Mouse (Mus musculus) heart, embryonic 16.5 days (tissue): ENCODE results near the gene Atp8b4. TPM values are rescaled to one million over a fixed set of nuclear protein-coding genes. Genes with fewer than 3 reads are reported as not detected.
"Not testable (repeated sequence)": the region's sequence is repeated elsewhere in the genome, so short reads cannot be mapped to it uniquely, and the experiment has no call there.

Source experiments
- ATAC-seq: fragments of 200-750 bp; cut with Nextera tagmentation; replicated peaks from 2 replicates; pipeline ENCODE4 v1.8.0; 2017; ENCODE audit warnings: moderate number of reproducible peaks; ENCODE audit not compliant: insufficient read depth, low FRiP score; ENCODE audit errors: extremely low read depth
- H3K27ac ChIP-seq: fragments of 300-500 bp; sonication (generic); 2 replicates; pipeline ENCODE4 v1.5.1; 2014; ENCODE audit warnings: mild to moderate bottlenecking, low read length, control low read depth, moderate library complexity
- H3K27me3 ChIP-seq: fragments of 300-500 bp; sonication (generic); 2 replicates; pipeline ENCODE4 v1.6.1; 2014; ENCODE audit warnings: low read length, mixed read lengths; ENCODE audit not compliant: control insufficient read depth, insufficient read depth
- H3K36me3 ChIP-seq: fragments of 300-500 bp; sonication (generic); 2 replicates; pipeline ENCODE4 v1.6.1; 2014; ENCODE audit not compliant: control insufficient read depth, insufficient read depth
- H3K4me1 ChIP-seq: fragments of 300-500 bp; sonication (generic); 2 replicates; pipeline ENCODE4 v1.6.1; 2014; ENCODE audit warnings: low read length, mixed read lengths; ENCODE audit not compliant: control insufficient read depth, insufficient read depth
- H3K4me2 ChIP-seq: fragments of 300-500 bp; sonication (generic); 2 replicates; pipeline ENCODE4 v1.6.1; 2014; ENCODE audit warnings: low read depth, mild to moderate bottlenecking, control low read depth, low read length
- H3K4me3 ChIP-seq: fragments of 300-500 bp; sonication (generic); 2 replicates; pipeline ENCODE4 v1.5.1; 2014; ENCODE audit warnings: mild to moderate bottlenecking, control low read depth, low read length
- H3K9ac ChIP-seq: fragments of 300-500 bp; sonication (generic); 2 replicates; pipeline ENCODE4 v1.6.1; 2014; ENCODE audit warnings: low read length, control low read depth
- H3K9me3 ChIP-seq: fragments of 300-500 bp; sonication (generic); replicated peaks from 2 replicates; pipeline ENCODE4 v1.6.1; 2016; ENCODE audit warnings: low read length; ENCODE audit not compliant: control insufficient read depth
- WGBS: fragments of 180-500 bp; shearing (Covaris S2); extraction: QIAGEN DNeasy Blood & Tissue Kit; methylation state at CpG from one replicate; pipeline ENCODE4 v1.1.7; 2014; 5-methylcytosine and 5-hydroxymethylcytosine counted together
- polyA plus RNA-seq: library from polyadenylated mRNA; unstranded; fragments of >200 nt; fragmentation: Nextera tagmentation; extraction: Ambion mirVana; gene quantifications from 2 replicates; pipeline ENCODE4 v1.2.1, GENCODE M21; 2015

The Atp8b4 gene
- polyA plus RNA-seq, 1 experiment from 2014 or later, result 2.0 TPM

- Histone ChIP-seq H3K27ac (no peak overlapping the region; the same call in 1 of the 2 replicates), H3K4me3 (no peak overlapping the region), H3K9me3 (no peaks in the 10 kb centered on the region), H3K27me3 (no peaks in the 10 kb centered on the region), H3K36me3 (no peaks in the 10 kb centered on the region), H3K4me2 (no peak overlapping the region), H3K4me1 (no peaks in the 10 kb centered on the region), H3K9ac (no peak overlapping the region)
- 75% methylated on average over 13 of the region's 13 CpGs for WGBS
- no peak for ATAC-seq
Measured at GRCm38 (mm10) chr2:126466391-126467134, 33.9 kb downstream of the Atp8b4 start.

DNA sequence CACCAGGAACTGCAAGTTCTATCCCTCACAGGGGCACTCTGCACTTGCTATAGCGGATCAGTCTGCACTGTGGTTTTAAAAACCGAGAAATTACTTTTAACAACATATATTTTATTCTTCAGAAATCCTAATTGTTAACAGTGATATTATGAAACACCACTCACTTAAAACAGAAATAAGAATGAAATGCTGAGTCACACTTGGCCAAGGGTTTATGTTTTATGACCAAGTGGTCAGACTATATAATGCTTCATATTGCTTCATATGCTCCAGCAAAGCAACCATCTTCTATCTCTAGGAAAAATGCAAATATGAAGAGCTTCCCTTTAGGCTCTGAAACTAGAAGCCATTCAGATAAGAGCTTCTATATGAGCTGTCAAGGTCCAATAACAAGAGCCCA is 41.8 kb downstream of the Atp8b4 start:
- H3K4me3 ChIP-seq, result no peak overlapping the region
- H3K27ac ChIP-seq, result no peak overlapping the region
- no peaks in the 10 kb centered on the region for H3K4me1 ChIP-seq

DNA sequence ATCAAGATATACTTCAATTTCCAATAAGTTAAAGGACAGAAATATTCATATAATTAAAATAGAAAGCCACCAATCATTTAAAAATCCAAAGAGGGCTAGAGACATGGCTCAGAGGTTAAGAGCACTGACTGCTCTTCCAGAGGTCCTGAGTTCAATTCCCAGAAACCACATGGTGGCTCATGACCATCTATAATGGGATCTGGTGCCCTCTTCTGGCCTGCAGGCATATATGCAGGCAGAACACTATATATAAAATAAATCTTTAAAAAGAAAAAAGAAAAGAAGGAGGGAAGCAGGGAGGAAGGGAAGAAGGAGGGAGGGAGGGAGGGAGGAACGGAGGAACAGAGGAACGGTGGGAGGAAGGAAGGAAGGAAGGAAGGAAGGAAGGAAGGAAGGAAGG is 42.7 kb downstream of the Atp8b4 start:
- H3K9ac ChIP-seq, ATAC-seq, H3K27ac ChIP-seq, H3K4me2 ChIP-seq, H3K27me3 ChIP-seq, H3K36me3 ChIP-seq, H3K4me3 ChIP-seq, H3K4me1 ChIP-seq, H3K9me3 ChIP-seq: not testable (repeated sequence)
- 49% methylated on average over 2 of the region's 2 CpGs for WGBS

More for the DNA sequence above, 41.8 kb downstream of the Atp8b4 start:
- no peaks in the 10 kb centered on the region for H3K9me3 ChIP-seq
- H3K4me2 ChIP-seq, result no peak overlapping the region
- 92% methylated on average over 2 of the region's 2 CpGs for WGBS
- H3K9ac ChIP-seq, result no peak overlapping the region
- no peaks in the 10 kb centered on the region for H3K27me3 ChIP-seq
- ATAC-seq, result no peak
- no peaks in the 10 kb centered on the region for H3K36me3 ChIP-seq

GRCm38 (mm10) chr2:126450937-126451302 is 49.6 kb downstream of the Atp8b4 start:
- Histone ChIP-seq H3K9me3 (no peaks in the 10 kb centered on the region), H3K4me3 (no peak overlapping the region), H3K4me2 (peak overlapping the region; percentile 17), H3K4me1 (peaks cover 2% of the 10 kb centered on the region; the same call in 1 of the 2 replicates), H3K27me3 (no peaks in the 10 kb centered on the region), H3K27ac (peak overlapping the region; percentile 94), H3K9ac (peak overlapping the region; percentile 1), H3K36me3 (no peaks in the 10 kb centered on the region)
- WGBS, result 47% methylated on average over 7 of the region's 7 CpGs
- peak; percentile 15; the same call in 1 of the 2 replicates for ATAC-seq

DNA sequence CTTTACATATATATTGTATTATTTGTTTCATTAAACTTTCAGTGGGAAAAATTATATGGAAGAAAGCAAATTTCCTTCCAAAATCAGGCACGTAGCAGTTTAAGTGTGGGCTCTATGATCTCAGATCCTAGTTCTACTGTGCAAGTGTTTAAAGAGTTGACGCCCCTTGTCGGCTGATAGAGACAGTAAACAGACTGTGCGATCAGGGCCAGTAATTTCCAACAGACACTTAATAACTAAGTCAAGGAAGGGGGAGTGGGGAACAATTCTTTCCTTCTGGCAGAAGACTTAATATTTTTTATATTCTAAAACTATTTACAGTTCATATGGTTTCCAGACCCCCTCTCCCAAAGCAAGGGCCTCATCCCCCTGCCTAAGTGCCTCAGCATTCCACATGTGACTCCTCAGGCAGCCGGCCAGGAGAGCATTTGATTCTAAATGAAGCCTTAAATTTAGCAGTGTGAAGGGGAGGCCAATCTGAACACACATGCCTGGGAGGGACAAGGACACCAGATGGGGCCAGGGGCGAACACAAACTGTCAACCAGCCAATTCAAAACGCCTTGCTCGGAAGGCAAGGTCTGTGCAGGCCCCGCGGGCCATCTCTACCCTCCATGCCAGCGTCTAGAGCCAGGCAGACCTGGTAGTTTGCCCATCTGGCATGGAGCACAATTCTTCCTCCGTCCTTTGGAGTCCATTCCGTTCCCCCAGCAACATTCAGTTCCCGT is 50.1 kb downstream of the Atp8b4 start:
- Histone ChIP-seq H3K27ac (peak overlapping the region; percentile 94), H3K9ac (peak overlapping the region; percentile 1), H3K36me3 (no peaks in the 10 kb centered on the region), H3K9me3 (no peaks in the 10 kb centered on the region), H3K4me1 (peaks cover 2% of the 10 kb centered on the region; the same call in 1 of the 2 replicates), H3K4me3 (no peak overlapping the region), H3K4me2 (peak overlapping the region; percentile 17), H3K27me3 (no peaks in the 10 kb centered on the region)
- ATAC-seq, result peak; percentile 98
- 28% methylated on average over 14 of the region's 14 CpGs for WGBS

GRCm38 (mm10) chr2:126445039-126445438 is 55.4 kb downstream of the Atp8b4 start:
- ATAC-seq, result no peak
- WGBS, result 33% methylated on average over 6 of the region's 6 CpGs

DNA sequence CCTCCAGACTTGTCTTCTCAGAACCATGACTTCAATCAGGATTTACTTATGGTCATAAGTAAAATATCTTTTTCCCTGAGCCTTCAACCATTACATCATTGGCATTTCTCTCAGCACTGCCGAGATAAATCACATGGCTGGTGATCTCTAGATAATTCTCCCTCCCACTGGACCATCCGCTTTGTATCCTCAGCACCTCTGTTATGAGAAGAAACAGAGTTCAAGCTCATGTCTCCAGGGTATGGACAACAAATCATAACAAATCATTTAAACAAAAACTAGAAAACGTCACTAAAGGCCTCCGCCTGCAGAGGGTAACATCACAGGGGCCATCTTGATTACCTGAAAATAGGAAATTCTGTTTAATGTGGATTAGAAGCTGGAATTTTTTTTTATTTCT is 58.9 kb downstream of the Atp8b4 start:
- no peak overlapping the region for H3K4me3 ChIP-seq
- H3K9ac ChIP-seq, result no peak overlapping the region
- H3K9me3 ChIP-seq, result no peaks in the 10 kb centered on the region
- no peak for ATAC-seq
- peaks cover 2% of the 10 kb centered on the region; the same call in 1 of the 2 replicates for H3K4me1 ChIP-seq
- no peak overlapping the region for H3K4me2 ChIP-seq
- no peaks in the 10 kb centered on the region for H3K36me3 ChIP-seq
- WGBS, result 67% methylated on average over 4 of the region's 4 CpGs
- no peaks in the 10 kb centered on the region for H3K27me3 ChIP-seq
- no peak overlapping the region for H3K27ac ChIP-seq

More at GRCm38 (mm10) chr2:126445039-126445438, 55.4 kb downstream of the Atp8b4 start:
- Histone ChIP-seq H3K27ac (no peak overlapping the region), H3K4me1 (peaks cover 2% of the 10 kb centered on the region; the same call in 1 of the 2 replicates), H3K27me3 (no peaks in the 10 kb centered on the region), H3K36me3 (no peaks in the 10 kb centered on the region), H3K4me3 (no peak overlapping the region), H3K9me3 (no peaks in the 10 kb centered on the region), H3K9ac (no peak overlapping the region), H3K4me2 (no peak overlapping the region)

DNA sequence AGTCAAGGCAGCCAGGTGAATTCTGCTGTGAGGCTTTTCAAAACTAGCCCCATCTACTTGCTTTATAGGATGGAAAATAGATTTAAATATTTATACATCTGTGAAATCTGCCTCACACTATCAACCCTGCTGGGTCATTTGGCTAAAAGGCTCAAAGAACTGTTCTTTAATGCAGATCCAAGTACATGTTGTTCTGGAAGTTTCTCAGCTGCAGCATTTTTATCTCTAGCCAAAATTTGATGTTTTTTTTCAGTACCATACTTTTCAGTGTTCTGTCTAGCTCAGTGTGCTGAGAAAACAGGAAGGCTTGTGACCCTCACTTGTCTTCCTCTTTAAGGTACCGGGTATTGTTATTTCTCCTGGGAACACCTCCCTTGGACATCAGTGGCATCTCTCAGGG is 65.8 kb downstream of the Atp8b4 start:
- WGBS, result 59% methylated on average over 1 of the region's 1 CpGs
- Histone ChIP-seq H3K9ac (no peak overlapping the region), H3K4me3 (no peak overlapping the region), H3K27me3 (no peaks in the 10 kb centered on the region), H3K4me2 (no peak overlapping the region), H3K4me1 (no peaks in the 10 kb centered on the region), H3K9me3 (no peaks in the 10 kb centered on the region), H3K36me3 (no peaks in the 10 kb centered on the region), H3K27ac (no peak overlapping the region)
- no peak for ATAC-seq

GRCm38 (mm10) chr2:126434305-126434704 is 66.2 kb downstream of the Atp8b4 start:
- no peaks in the 10 kb centered on the region for H3K4me1 ChIP-seq
- no peaks in the 10 kb centered on the region for H3K9me3 ChIP-seq
- no peak overlapping the region for H3K4me2 ChIP-seq
- ATAC-seq, result no peak
- WGBS, result 83% methylated on average over 9 of the region's 9 CpGs
- no peaks in the 10 kb centered on the region for H3K27me3 ChIP-seq
- no peak overlapping the region for H3K27ac ChIP-seq
- H3K4me3 ChIP-seq, result no peak overlapping the region
- H3K9ac ChIP-seq, result no peak overlapping the region
- H3K36me3 ChIP-seq, result no peaks in the 10 kb centered on the region
